Mouse (Mus musculus): ENCODE measurements around the gene Cxcr4. TPM values are rescaled to one million over a fixed set of nuclear protein-coding genes. Genes with fewer than 3 reads are reported as not detected.

Cxcr4 gene
- total and polyA plus RNA-seq, 3 experiments, result 80.3 to 169 (median 102) TPM

GRCm38 (mm10) chr1:128594353-128595104, 2.4 kb upstream of the Cxcr4 start:
- dilution Hi-C loops (cut with MboI; ENCODE audit: extremely low pct_ligation_motif_present, extremely low pct_unique_long_range_greater_than_20kb, low sequenced_read_pairs), result no loop called here
- in situ Hi-C loops (cut with MboI; ENCODE audit: low pct_ligation_motif_present, low pct_unique_long_range_greater_than_20kb, low sequenced_read_pairs), result loop anchor here (5.0 kb wide), 1 partner anchor 228 kb away; no protein-coding TSS in a partner anchor
- DNase-seq (ENCODE audit: extremely low read depth), result no peak
- H3K4me2 ChIP-seq (ENCODE audit: insufficient read depth, low read depth, poor library complexity, severe bottlenecking), result no peak overlapping the region
- peaks cover 25% of the 10 kb centered on the region for H3K79me2 ChIP-seq (replicated peaks; ENCODE audit: control insufficient read depth, extremely low read depth, insufficient read depth, poor library complexity, severe bottlenecking)
- H3K27ac ChIP-seq (ENCODE audit: insufficient read depth, low read depth), result no peak overlapping the region
- no peak overlapping the region for H3K4me3 ChIP-seq (replicated peaks in 1 of 3; ENCODE audit: low read depth in 2 of 3, low read length in 2 of 3, poor library complexity in 1 of 3)
- H3K4me1 ChIP-seq (ENCODE audit: control insufficient read depth in 1 of 2, insufficient read depth in 2 of 2), result peaks cover 14 to 42% of the 10 kb centered on the region in 2 experiments
- TF ChIP-seq BHLHE40 (IDR thresholded peaks at IDR 0.05; ENCODE audit: low read depth, low read length) (0 out of 2 replicates have a peak, but pooled peaks have one; percentile 22), PAX5 (IDR thresholded peaks at IDR 0.05; ENCODE audit: low read length) (no peak), MAZ (IDR thresholded peaks at IDR 0.05; ENCODE audit: low read depth, low read length) (no peak), ZKSCAN1 (IDR thresholded peaks at IDR 0.05; ENCODE audit: borderline replicate concordance, low read depth, low read length) (no peak), IRF4 (IDR thresholded peaks at IDR 0.05; ENCODE audit: low read depth, low read length) (peak; percentile 63), ZNF384 (IDR thresholded peaks at IDR 0.05; ENCODE audit: low read depth, low read length) (peak; percentile 20; the same call in 1 of the 2 replicates), ETS1 (conservative IDR thresholded peaks at IDR 0.05; ENCODE audit: low read depth, low read length) (peak; percentile 43), MEF2A (IDR thresholded peaks at IDR 0.05; ENCODE audit: borderline replicate concordance, low read depth, low read length) (peak; percentile 87; the same call in 1 of the 2 replicates), MYC (IDR thresholded peaks at IDR 0.05; ENCODE audit: low read depth, low read length) (no peak)
- no peaks in the 10 kb centered on the region for H3K27me3 ChIP-seq (replicated peaks)
- H3K36me3 ChIP-seq (replicated peaks in 1 of 2; ENCODE audit: control insufficient read depth in 1 of 2, insufficient read depth in 1 of 2, low read length in 1 of 2), result peaks cover 4% of the 10 kb centered on the region in 2 experiments
- no peak overlapping the region for H3K9ac ChIP-seq (ENCODE audit: insufficient read depth, low read depth)
- no peaks in the 10 kb centered on the region for H3K9me3 ChIP-seq (replicated peaks; ENCODE audit: low read length)

DNA sequence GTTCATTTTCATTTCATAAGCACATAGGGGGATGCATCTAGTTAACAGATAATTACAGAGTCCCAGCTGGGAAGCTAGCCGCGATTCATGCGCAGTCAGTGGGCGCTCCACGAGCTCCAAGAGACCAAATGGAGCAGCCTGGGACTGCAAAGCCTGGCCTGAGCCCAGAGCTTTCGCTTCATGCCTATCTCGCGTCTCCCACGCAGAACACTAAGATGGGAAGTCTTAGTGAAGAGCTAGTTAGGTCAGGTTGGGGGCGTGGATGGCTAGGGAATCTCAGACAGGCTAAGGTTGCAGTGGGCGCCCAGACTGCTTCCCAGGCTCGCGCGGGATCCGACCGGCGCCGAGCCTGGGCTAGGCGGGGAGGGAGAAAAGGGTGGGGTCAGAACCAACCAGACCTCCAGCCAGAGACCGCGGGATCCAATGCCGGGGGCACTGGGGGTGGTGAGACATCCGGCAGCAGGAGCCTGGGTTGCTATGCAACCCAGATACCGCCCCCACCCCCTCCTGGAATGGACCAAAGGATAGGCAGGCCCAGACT, 938 bp upstream of the Cxcr4 start:
- Histone ChIP-seq H3K4me1 (ENCODE audit: control insufficient read depth in 1 of 2, insufficient read depth in 2 of 2) (peaks cover 16 to 42% of the 10 kb centered on the region in 2 experiments), H3K36me3 (replicated peaks in 1 of 2; ENCODE audit: control insufficient read depth in 1 of 2, insufficient read depth in 1 of 2, low read length in 1 of 2) (peaks cover 13 to 16% of the 10 kb centered on the region in 2 experiments), H3K9me3 (replicated peaks; ENCODE audit: low read length) (no peaks in the 10 kb centered on the region), H3K79me2 (replicated peaks; ENCODE audit: control insufficient read depth, extremely low read depth, insufficient read depth, poor library complexity, severe bottlenecking) (peaks cover 38% of the 10 kb centered on the region), H3K9ac (ENCODE audit: insufficient read depth, low read depth) (no peak overlapping the region), H3K4me3 (replicated peaks in 1 of 3; ENCODE audit: low read depth in 2 of 3, low read length in 2 of 3, poor library complexity in 1 of 3) (no peak overlapping the region), H3K27ac (ENCODE audit: insufficient read depth, low read depth) (no peak overlapping the region), H3K27me3 (replicated peaks) (no peaks in the 10 kb centered on the region), H3K4me2 (ENCODE audit: insufficient read depth, low read depth, poor library complexity, severe bottlenecking) (no peak overlapping the region)
- dilution Hi-C loops (cut with MboI; ENCODE audit: extremely low pct_ligation_motif_present, extremely low pct_unique_long_range_greater_than_20kb, low sequenced_read_pairs), result no loop called here
- in situ Hi-C loops (cut with MboI; ENCODE audit: low pct_ligation_motif_present, low pct_unique_long_range_greater_than_20kb, low sequenced_read_pairs), result loop anchor here (5.0 kb wide), 1 partner anchor 229 kb away; no protein-coding TSS in a partner anchor
- no peak for DNase-seq (ENCODE audit: extremely low read depth)
- TF ChIP-seq EP300 (IDR thresholded peaks at IDR 0.05; ENCODE audit: low read length), result no peak
- TF ChIP-seq POLR2A (IDR thresholded peaks at IDR 0.05; ENCODE audit: low read depth, low read length), result no peak
- no peak for TF ChIP-seq BHLHE40 (IDR thresholded peaks at IDR 0.05; ENCODE audit: low read depth, low read length)
- TF ChIP-seq IRF4 (IDR thresholded peaks at IDR 0.05; ENCODE audit: low read depth, low read length), result no peak
- no peak for TF ChIP-seq JUND (conservative IDR thresholded peaks at IDR 0.05; ENCODE audit: low read depth, low read length)
- no peak for TF ChIP-seq CHD1 (IDR thresholded peaks at IDR 0.05; ENCODE audit: low read depth, low read length)
- no peak for TF ChIP-seq CHD2 (IDR thresholded peaks at IDR 0.05; ENCODE audit: low read length)
